Mouse (Mus musculus) embryonic fibroblast, embryonic 13.5 days (primary cell): ENCODE measurements at regions not wholly inside any gene's neighbourhood (a gene's known extent, or its start where the extent isn't known, plus 50 kb on each side); places are given as distances from the start of the nearest gene placed in this dataset.

Experiments
- CTCF ChIP-seq: IDR thresholded peaks from 2 replicates; pipeline ENCODE4 v1.5.1; 2011; ENCODE audit warnings: mild to moderate bottlenecking, control low read depth, low read length, moderate library complexity, borderline replicate concordance; ENCODE audit not compliant: insufficient read depth
- POLR2A ChIP-seq: IDR thresholded peaks from 2 replicates; pipeline ENCODE4 v1.6.1; 2011; ENCODE audit warnings: low read depth, mild to moderate bottlenecking, control low read depth, low read length, moderate library complexity

DNA sequence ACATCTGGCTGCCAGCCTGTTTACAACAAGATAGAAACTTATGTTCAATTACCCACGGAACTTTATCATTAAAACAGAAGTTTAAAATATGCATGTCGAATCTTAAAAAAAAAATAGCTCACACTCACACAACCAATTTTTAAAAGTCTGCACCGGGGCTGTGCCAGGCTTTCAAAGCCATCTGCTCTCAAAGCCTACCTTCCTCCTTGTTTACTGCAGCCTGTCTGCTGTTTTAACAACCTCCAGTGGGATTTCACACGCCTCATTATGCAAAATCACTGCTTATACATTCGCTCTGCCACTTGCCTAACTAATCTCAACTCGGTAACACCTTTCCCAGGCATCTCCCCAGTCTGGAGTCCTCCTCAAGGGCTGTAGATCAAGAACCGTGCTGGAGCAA is 292.6 kb upstream of the Castor2 start:
- TF ChIP-seq CTCF (no peak), POLR2A (no peak)
